Mouse (Mus musculus) embryonic fibroblast, embryonic 13.5 days (primary cell): ENCODE data around the gene Emilin3.

Experiments used
- CTCF ChIP-seq: IDR thresholded peaks from 2 replicates; pipeline ENCODE4 v1.5.1; 2011; ENCODE audit warnings: mild to moderate bottlenecking, control low read depth, low read length, moderate library complexity, borderline replicate concordance; ENCODE audit not compliant: insufficient read depth
- POLR2A ChIP-seq: IDR thresholded peaks from 2 replicates; pipeline ENCODE4 v1.6.1; 2011; ENCODE audit warnings: low read depth, mild to moderate bottlenecking, control low read depth, low read length, moderate library complexity

GRCm38 (mm10) chr2:160911558-160912201, 448 bp downstream of the Emilin3 start:
- TF ChIP-seq POLR2A (no peak), CTCF (no peak)
